Mouse (Mus musculus): ENCODE data around the gene Nfatc4.

DNA sequence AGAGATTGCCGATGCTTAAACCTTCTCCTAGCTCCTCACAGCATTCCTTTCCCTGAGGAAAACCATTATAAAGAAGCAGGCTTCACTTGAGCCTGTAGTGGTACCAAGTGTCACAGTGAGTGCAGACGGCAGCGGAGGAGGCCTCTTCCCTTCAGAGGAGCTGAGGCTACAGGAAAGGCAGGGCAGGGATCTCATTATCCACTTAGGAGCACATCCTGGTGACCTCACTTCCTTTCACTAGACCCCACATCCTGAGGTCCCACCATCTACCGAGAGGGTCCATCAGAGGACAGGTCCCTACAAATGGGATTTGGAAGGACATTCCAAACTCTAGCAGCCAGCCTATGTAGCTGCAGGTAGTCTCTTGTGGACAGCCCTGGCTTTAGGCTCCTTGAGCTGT, 34.6 kb downstream of the Nfatc4 start:
- TF ChIP-seq POLR2A (IDR thresholded peaks at IDR 0.05; ENCODE audit: insufficient read length, low read depth) = no peak
- no peak for TF ChIP-seq MAX (IDR thresholded peaks at IDR 0.05; ENCODE audit: low read depth)
- TF ChIP-seq MYOD1 (IDR thresholded peaks at IDR 0.05; ENCODE audit: control insufficient read depth in 1 of 3, insufficient read length in 2 of 3, low read depth in 2 of 3) = no peak
- TF ChIP-seq POLR2AphosphoS2 (IDR thresholded peaks at IDR 0.05; ENCODE audit: insufficient read length, low read depth) = no peak
